Mouse (Mus musculus): ENCODE data around the gene Cntnap2.
"Not testable (repeated sequence)": the region's sequence is repeated elsewhere in the genome, so short reads cannot be mapped to it uniquely, and the experiment has no call there.

Cntnap2 gene

GRCm38 (mm10) chr6:47174580-47175294 is 2115.6 kb downstream of the Cntnap2 start:
- not testable (repeated sequence) for DNase-seq (ENCODE audit: low spot score in 2 of 2)

- not testable (repeated sequence) for DNase-seq (ENCODE audit: low spot score in 2 of 2)
Observed at GRCm38 (mm10) chr6:47175356-47176156, 2116.4 kb downstream of the Cntnap2 start.

GRCm38 (mm10) chr6:47176157-47176555 is 2117.0 kb downstream of the Cntnap2 start:
- not testable (repeated sequence) for DNase-seq (ENCODE audit: low spot score in 2 of 2)

- not testable (repeated sequence) for DNase-seq (ENCODE audit: low spot score in 2 of 2)
Observed at GRCm38 (mm10) chr6:47181372-47181771, 2122.2 kb downstream of the Cntnap2 start.

GRCm38 (mm10) chr6:47182252-47182651 is 2123.1 kb downstream of the Cntnap2 start:
- no peak for DNase-seq (ENCODE audit: low spot score in 2 of 2)

GRCm38 (mm10) chr6:47182756-47183155 is 2123.6 kb downstream of the Cntnap2 start:
- no peak for DNase-seq (ENCODE audit: low spot score in 2 of 2)

GRCm38 (mm10) chr6:47183850-47184249 is 2124.7 kb downstream of the Cntnap2 start:
- DNase-seq (ENCODE audit: low spot score in 2 of 2): not testable (repeated sequence)

GRCm38 (mm10) chr6:47188193-47188592 is 2129.0 kb downstream of the Cntnap2 start:
- peak; percentile 22 to 52 for DNase-seq (ENCODE audit: low spot score in 2 of 2)

GRCm38 (mm10) chr6:47188596-47188995 is 2129.4 kb downstream of the Cntnap2 start:
- not testable (repeated sequence) for DNase-seq (ENCODE audit: low spot score in 2 of 2)

GRCm38 (mm10) chr6:47190282-47190681 is 2131.1 kb downstream of the Cntnap2 start:
- no peak for DNase-seq (ENCODE audit: low spot score in 2 of 2)

- DNase-seq (ENCODE audit: low spot score in 2 of 2): peak in 1 of 2 experiments; percentile 39
Observed at GRCm38 (mm10) chr6:47191277-47191800, 2132.2 kb downstream of the Cntnap2 start.

- DNase-seq (ENCODE audit: low spot score in 2 of 2): no peak
Observed at GRCm38 (mm10) chr6:47191940-47192339, 2132.8 kb downstream of the Cntnap2 start.

GRCm38 (mm10) chr6:47192478-47192877 is 2133.3 kb downstream of the Cntnap2 start:
- DNase-seq (ENCODE audit: low spot score in 2 of 2): no peak

GRCm38 (mm10) chr6:47197570-47197969 is 2138.4 kb downstream of the Cntnap2 start:
- no peak for DNase-seq (ENCODE audit: low spot score in 2 of 2)

GRCm38 (mm10) chr6:47200671-47201070 is 2141.5 kb downstream of the Cntnap2 start:
- DNase-seq (ENCODE audit: low spot score in 2 of 2): no peak

- DNase-seq (ENCODE audit: low spot score in 2 of 2): no peak
Observed at GRCm38 (mm10) chr6:47208031-47208430, 2148.9 kb downstream of the Cntnap2 start.

GRCm38 (mm10) chr6:47214731-47215130 is 2155.6 kb downstream of the Cntnap2 start:
- DNase-seq (ENCODE audit: low spot score in 2 of 2): no peak

GRCm38 (mm10) chr6:47223578-47223977 is 2164.4 kb downstream of the Cntnap2 start:
- not testable (repeated sequence) for DNase-seq (ENCODE audit: low spot score in 2 of 2)

- DNase-seq (ENCODE audit: low spot score in 2 of 2): not testable (repeated sequence)
Observed at GRCm38 (mm10) chr6:47225391-47225790, 2166.2 kb downstream of the Cntnap2 start.

- DNase-seq (ENCODE audit: low spot score in 2 of 2): no peak
Observed at GRCm38 (mm10) chr6:47227601-47228000, 2168.4 kb downstream of the Cntnap2 start.

- DNase-seq (ENCODE audit: low spot score in 2 of 2): no peak
Observed at GRCm38 (mm10) chr6:47228676-47229317, 2169.6 kb downstream of the Cntnap2 start.

GRCm38 (mm10) chr6:47231513-47231912 is 2172.4 kb downstream of the Cntnap2 start:
- DNase-seq (ENCODE audit: low spot score in 2 of 2): no peak
